Mouse (Mus musculus) liver, adult 2 months (tissue): ENCODE data around the gene Cldnd1.

ENCODE experiments used
- CTCF ChIP-seq: fragments of 200-500 bp; IDR thresholded peaks from 2 replicates; pipeline ENCODE4 v1.5.1; 2011; ENCODE audit warnings: low read depth, low read length, control low read depth
- POLR2A ChIP-seq: fragments of 200-500 bp; IDR thresholded peaks from 2 replicates; pipeline ENCODE4 v1.6.1; 2011; ENCODE audit warnings: low read length, control low read depth; ENCODE audit not compliant: insufficient read depth; ENCODE audit errors: extremely low read depth

DNA sequence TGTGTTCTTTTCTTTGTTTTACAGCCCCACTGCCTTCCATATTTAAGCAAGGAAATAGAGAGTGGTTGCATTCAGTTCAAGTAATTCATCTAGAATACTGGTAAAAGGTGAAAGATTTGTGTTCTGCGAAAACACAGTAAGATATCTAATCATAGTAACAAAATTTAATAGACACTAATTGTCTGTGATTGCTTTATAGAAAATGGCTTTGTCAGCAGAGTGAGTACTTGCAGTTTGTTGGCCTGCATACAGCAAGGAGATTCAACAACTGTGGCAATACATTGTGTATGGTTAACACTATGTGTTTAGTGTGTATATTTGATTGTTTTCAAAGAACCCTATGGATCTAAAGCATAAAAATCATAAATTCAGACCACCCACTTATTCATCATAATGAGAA is 14.6 kb upstream of the Cldnd1 start:
- TF ChIP-seq CTCF, result no peak
- TF ChIP-seq POLR2A, result no peak
